Mouse (Mus musculus) liver, embryonic 15.5 days (tissue): ENCODE data around the gene Ednra. TPM values are rescaled to one million over a fixed set of nuclear protein-coding genes. Genes with fewer than 3 reads are reported as not detected.

Experiments
- ATAC-seq: fragments of 200-750 bp; cut with Nextera tagmentation; 2 replicates; pipeline ENCODE4 v1.8.0; 2017; ENCODE audit warnings: moderate number of reproducible peaks, mild to moderate bottlenecking, moderate library complexity; ENCODE audit not compliant: insufficient read depth
- H3K27ac ChIP-seq: fragments of 300-500 bp; sonication (generic); replicated peaks from 2 replicates; pipeline ENCODE4 v1.5.1; 2015; ENCODE audit warnings: mild to moderate bottlenecking, inconsistent platforms
- H3K27me3 ChIP-seq: fragments of 300-500 bp; sonication (generic); 2 replicates; pipeline ENCODE4 v1.6.1; 2015; ENCODE audit warnings: mild to moderate bottlenecking, inconsistent platforms
- H3K36me3 ChIP-seq: fragments of 300-500 bp; sonication (generic); replicated peaks from 2 replicates; pipeline ENCODE4 v1.6.1; 2015; ENCODE audit warnings: moderate library complexity, mild to moderate bottlenecking, inconsistent platforms
- H3K4me1 ChIP-seq: fragments of 300-500 bp; sonication (generic); replicated peaks from 2 replicates; pipeline ENCODE4 v1.6.1; 2015; ENCODE audit warnings: inconsistent platforms
- H3K4me2 ChIP-seq: fragments of 300-500 bp; sonication (generic); 2 replicates; pipeline ENCODE4 v1.6.1; 2015; ENCODE audit warnings: moderate library complexity, mild to moderate bottlenecking, inconsistent platforms
- H3K4me3 ChIP-seq: fragments of 300-500 bp; sonication (generic); replicated peaks from 2 replicates; pipeline ENCODE4 v1.5.1; 2015; ENCODE audit warnings: mild to moderate bottlenecking, inconsistent platforms
- H3K9ac ChIP-seq: fragments of 300-500 bp; sonication (generic); 2 replicates; pipeline ENCODE4 v1.6.1; 2015; ENCODE audit warnings: moderate library complexity, mild to moderate bottlenecking, inconsistent platforms
- H3K9me3 ChIP-seq: fragments of 300-500 bp; sonication (generic); replicated peaks from 2 replicates; pipeline ENCODE4 v1.6.1; 2016; ENCODE audit warnings: inconsistent platforms
- WGBS: fragments of 180-500 bp; shearing (Covaris S2); methylation state at CpG from one replicate; pipeline ENCODE4 v1.1.7; 2015; ENCODE audit warnings: mixed read lengths; ENCODE audit not compliant: insufficient replicate concordance; 5-methylcytosine and 5-hydroxymethylcytosine counted together
- polyA plus RNA-seq: library from polyadenylated mRNA; unstranded; fragments of >200 nt; fragmentation: Nextera tagmentation; extraction: Ambion mirVana; gene quantifications from 2 replicates; pipeline ENCODE4 v1.2.1, GENCODE M21; 2015

Gene Ednra
- polyA plus RNA-seq, 1 experiment from 2014 or later: 3.0 TPM

- no peak overlapping the region for H3K27ac ChIP-seq
- no peak overlapping the region for H3K4me2 ChIP-seq
- H3K36me3 ChIP-seq: no peaks in the 10 kb centered on the region
- no peak overlapping the region for H3K9ac ChIP-seq
- H3K9me3 ChIP-seq: no peaks in the 10 kb centered on the region
- ATAC-seq: no peak
- H3K4me3 ChIP-seq: no peak overlapping the region
- H3K27me3 ChIP-seq: no peaks in the 10 kb centered on the region
- 63% methylated on average over 6 of the region's 6 CpGs for WGBS
- no peaks in the 10 kb centered on the region for H3K4me1 ChIP-seq
Observed at GRCm38 (mm10) chr8:77683356-77684106, 40.7 kb downstream of the Ednra start.

DNA sequence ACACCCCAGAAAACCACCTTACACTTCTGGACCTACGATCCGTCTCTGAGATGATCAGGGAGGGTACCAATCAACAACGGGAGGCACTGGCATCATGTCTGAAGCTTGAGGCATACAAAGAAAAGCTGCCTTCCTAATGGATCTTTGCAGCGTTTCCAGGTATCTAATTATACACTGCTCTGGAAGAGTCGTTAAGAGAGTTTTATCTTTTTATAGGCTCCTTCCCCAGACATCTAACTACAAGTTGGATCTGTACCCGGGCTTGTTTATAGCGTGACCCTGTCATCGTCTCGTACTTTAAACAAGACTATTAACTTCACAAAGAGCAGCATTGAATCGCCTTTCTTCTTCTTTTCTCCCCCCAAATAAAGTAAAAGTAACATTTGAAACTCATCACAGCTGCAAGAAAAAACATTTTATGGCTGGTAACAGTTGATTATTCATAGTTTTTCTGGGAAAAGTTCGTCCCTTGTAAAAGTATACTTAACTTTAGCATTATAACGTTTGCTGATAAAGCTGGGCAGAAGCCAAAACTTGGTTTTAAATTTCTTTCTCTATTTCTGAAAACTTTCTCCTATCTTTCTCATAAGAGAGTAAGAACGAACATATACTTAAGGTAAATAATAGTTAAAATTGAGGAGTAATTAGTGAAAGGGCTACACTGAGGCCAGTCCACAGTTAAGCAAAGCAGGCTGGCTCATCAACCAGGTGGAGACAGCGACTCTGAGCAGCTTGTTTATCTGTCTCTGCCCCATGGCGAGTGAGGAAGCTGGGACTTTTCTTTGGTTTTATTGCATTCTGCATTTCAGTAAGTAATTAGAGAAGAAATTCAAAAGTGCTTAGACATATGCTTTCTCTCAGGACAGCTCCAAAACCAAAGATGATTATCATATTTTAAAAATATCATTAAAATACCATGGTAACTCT lies 42.0 kb downstream of the Ednra start:
- Histone ChIP-seq H3K27me3 (no peaks in the 10 kb centered on the region), H3K27ac (no peak overlapping the region), H3K9ac (no peak overlapping the region), H3K4me2 (no peak overlapping the region), H3K9me3 (no peaks in the 10 kb centered on the region), H3K36me3 (no peaks in the 10 kb centered on the region), H3K4me3 (no peak overlapping the region), H3K4me1 (no peaks in the 10 kb centered on the region)
- 33% methylated on average over 15 of the region's 15 CpGs for WGBS
- no peak for ATAC-seq

DNA sequence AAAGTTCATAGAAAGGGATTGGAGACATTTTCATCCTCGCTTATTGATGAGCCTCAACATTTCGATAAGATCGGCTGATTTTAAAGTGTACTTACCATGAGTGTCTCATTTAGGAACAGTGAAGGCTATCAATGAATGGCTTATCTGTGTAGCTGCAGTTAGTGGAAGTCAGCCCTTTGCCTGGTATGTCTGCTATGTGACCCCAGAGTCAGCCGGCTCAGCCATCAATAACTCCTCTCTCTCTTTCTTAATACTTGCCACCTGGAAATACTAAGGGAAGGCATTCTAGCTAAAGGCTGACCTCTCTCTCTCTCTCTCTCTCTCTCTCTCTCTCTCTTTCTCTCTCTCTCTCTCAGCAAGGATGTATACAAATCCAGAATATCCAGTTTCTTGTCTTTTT lies 52.2 kb downstream of the Ednra start:
- H3K27me3 ChIP-seq: no peaks in the 10 kb centered on the region
- H3K9ac ChIP-seq: no peak overlapping the region
- H3K36me3 ChIP-seq: no peaks in the 10 kb centered on the region
- 76% methylated on average over 4 of the region's 4 CpGs for WGBS
- H3K4me2 ChIP-seq: no peak overlapping the region
- H3K4me1 ChIP-seq: no peaks in the 10 kb centered on the region
- H3K9me3 ChIP-seq: no peaks in the 10 kb centered on the region
- no peak for ATAC-seq
- H3K27ac ChIP-seq: no peak overlapping the region
- H3K4me3 ChIP-seq: no peak overlapping the region

- H3K4me1 ChIP-seq: no peaks in the 10 kb centered on the region
- no peaks in the 10 kb centered on the region for H3K9me3 ChIP-seq
- no peak overlapping the region for H3K4me2 ChIP-seq
- H3K27me3 ChIP-seq: no peaks in the 10 kb centered on the region
- H3K9ac ChIP-seq: no peak overlapping the region
- 70% methylated on average over 4 of the region's 4 CpGs for WGBS
- no peak overlapping the region for H3K4me3 ChIP-seq
- H3K27ac ChIP-seq: no peak overlapping the region
- no peaks in the 10 kb centered on the region for H3K36me3 ChIP-seq
- ATAC-seq: no peak
Observed at GRCm38 (mm10) chr8:77670612-77671363, 53.5 kb downstream of the Ednra start.

GRCm38 (mm10) chr8:77667916-77668315 lies 56.3 kb downstream of the Ednra start:
- ATAC-seq: no peak

GRCm38 (mm10) chr8:77664901-77665300 lies 59.4 kb downstream of the Ednra start:
- H3K36me3 ChIP-seq: no peaks in the 10 kb centered on the region
- no peaks in the 10 kb centered on the region for H3K27me3 ChIP-seq
- no peaks in the 10 kb centered on the region for H3K9me3 ChIP-seq
- H3K9ac ChIP-seq: no peak overlapping the region
- ATAC-seq: no peak
- 75% methylated on average over 13 of the region's 13 CpGs for WGBS
- no peak overlapping the region for H3K4me2 ChIP-seq
- H3K4me1 ChIP-seq: no peaks in the 10 kb centered on the region
- no peak overlapping the region for H3K27ac ChIP-seq
- no peak overlapping the region for H3K4me3 ChIP-seq

More at GRCm38 (mm10) chr8:77667916-77668315, 56.3 kb downstream of the Ednra start:
- Histone ChIP-seq H3K9me3 (no peaks in the 10 kb centered on the region), H3K27ac (no peak overlapping the region), H3K4me3 (no peak overlapping the region), H3K4me2 (no peak overlapping the region), H3K9ac (no peak overlapping the region), H3K27me3 (no peaks in the 10 kb centered on the region), H3K4me1 (no peaks in the 10 kb centered on the region), H3K36me3 (no peaks in the 10 kb centered on the region)
- 64% methylated on average over 5 of the region's 5 CpGs for WGBS

- Histone ChIP-seq H3K4me2 (no peak overlapping the region), H3K36me3 (no peaks in the 10 kb centered on the region), H3K9ac (no peak overlapping the region), H3K27me3 (no peaks in the 10 kb centered on the region), H3K9me3 (no peaks in the 10 kb centered on the region), H3K27ac (no peak overlapping the region), H3K4me3 (no peak overlapping the region), H3K4me1 (no peaks in the 10 kb centered on the region)
- no peak for ATAC-seq
- 40% methylated on average over 4 of the region's 4 CpGs for WGBS
Observed at GRCm38 (mm10) chr8:77659534-77660080, 64.7 kb downstream of the Ednra start.

DNA sequence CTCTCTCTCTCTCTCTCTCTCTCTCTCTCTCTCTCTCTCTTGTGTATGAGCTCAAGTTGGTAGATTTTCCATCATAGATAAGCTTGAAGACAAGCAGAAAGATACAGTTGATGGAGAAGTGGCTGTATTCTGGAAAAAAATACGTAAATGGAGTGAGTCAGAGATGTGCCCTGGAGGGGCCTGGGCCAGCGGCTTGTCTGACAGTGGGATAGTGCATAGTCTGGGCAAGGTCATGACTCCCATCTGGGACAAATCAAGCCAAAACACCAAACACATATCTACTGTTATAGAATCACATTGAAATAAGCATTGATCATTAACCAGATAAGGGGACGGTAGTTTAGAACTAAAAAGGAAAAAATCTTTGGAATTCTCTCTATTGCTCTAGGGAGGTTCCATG lies 65.9 kb downstream of the Ednra start:
- H3K4me1 ChIP-seq: no peaks in the 10 kb centered on the region
- H3K27ac ChIP-seq: no peak overlapping the region
- no peaks in the 10 kb centered on the region for H3K9me3 ChIP-seq
- no peaks in the 10 kb centered on the region for H3K36me3 ChIP-seq
- no peaks in the 10 kb centered on the region for H3K27me3 ChIP-seq
- no peak overlapping the region for H3K4me2 ChIP-seq
- 61% methylated on average over 3 of the region's 3 CpGs for WGBS
- no peak for ATAC-seq
- no peak overlapping the region for H3K4me3 ChIP-seq
- no peak overlapping the region for H3K9ac ChIP-seq

GRCm38 (mm10) chr8:77650646-77651190 lies 73.5 kb downstream of the Ednra start:
- Histone ChIP-seq H3K9ac (no peak overlapping the region), H3K4me3 (no peak overlapping the region), H3K36me3 (no peaks in the 10 kb centered on the region), H3K27ac (no peak overlapping the region), H3K27me3 (no peaks in the 10 kb centered on the region), H3K4me1 (no peaks in the 10 kb centered on the region), H3K4me2 (no peak overlapping the region), H3K9me3 (no peaks in the 10 kb centered on the region)
- no peak for ATAC-seq
- WGBS: 41% methylated on average over 1 of the region's 1 CpGs

GRCm38 (mm10) chr8:77640093-77640839 lies 84.0 kb downstream of the Ednra start:
- ATAC-seq: no peak
- H3K36me3 ChIP-seq: no peaks in the 10 kb centered on the region
- no peak overlapping the region for H3K4me2 ChIP-seq
- no peak overlapping the region for H3K4me3 ChIP-seq
- no peaks in the 10 kb centered on the region for H3K9me3 ChIP-seq
- no peaks in the 10 kb centered on the region for H3K27me3 ChIP-seq
- H3K27ac ChIP-seq: no peak overlapping the region
- no peaks in the 10 kb centered on the region; the same call in 1 of the 2 replicates for H3K4me1 ChIP-seq
- 54% methylated on average over 5 of the region's 5 CpGs for WGBS
- H3K9ac ChIP-seq: no peak overlapping the region
